Mouse (Mus musculus) midbrain, embryonic 16.5 days (tissue): Measurements from ENCODE around the gene Eif2b2. TPM values are rescaled to one million over a fixed set of nuclear protein-coding genes. Genes with fewer than 3 reads are reported as not detected.
A peak's percentile ranks its signal among the peaks of the same experiment; 100 is the strongest.

Experiments used
- ATAC-seq: fragments of 200-750 bp; cut with Nextera tagmentation; 2 replicates; pipeline ENCODE4 v1.8.0; 2017; ENCODE audit warnings: moderate TSS enrichment
- H3K27ac ChIP-seq: fragments of 300-500 bp; sonication (generic); 2 replicates; pipeline ENCODE4 v1.5.1; 2014; ENCODE audit warnings: mild to moderate bottlenecking, low read length, mixed read lengths
- H3K27me3 ChIP-seq: fragments of 300-500 bp; sonication (generic); 2 replicates; pipeline ENCODE4 v1.6.1; 2014; ENCODE audit warnings: low read depth, low read length, mixed read lengths; ENCODE audit not compliant: control insufficient read depth, insufficient read depth
- H3K36me3 ChIP-seq: fragments of 300-500 bp; sonication (generic); 2 replicates; pipeline ENCODE4 v1.6.1; 2014; ENCODE audit warnings: mild to moderate bottlenecking, low read length, moderate library complexity, mixed read lengths; ENCODE audit not compliant: control insufficient read depth, insufficient read depth
- H3K4me1 ChIP-seq: fragments of 300-500 bp; sonication (generic); 2 replicates; pipeline ENCODE4 v1.6.1; 2014; ENCODE audit warnings: mild to moderate bottlenecking, low read length, mixed read lengths; ENCODE audit not compliant: control insufficient read depth, insufficient read depth
- H3K4me2 ChIP-seq: fragments of 300-500 bp; sonication (generic); 2 replicates; pipeline ENCODE4 v1.6.1; 2014; ENCODE audit warnings: mild to moderate bottlenecking, low read length, mixed read lengths
- H3K4me3 ChIP-seq: fragments of 300-500 bp; sonication (generic); 2 replicates; pipeline ENCODE4 v1.5.1; 2014; ENCODE audit warnings: low read depth, mild to moderate bottlenecking, low read length, moderate library complexity, mixed read lengths
- H3K9ac ChIP-seq: fragments of 300-500 bp; sonication (generic); 2 replicates; pipeline ENCODE4 v1.6.1; 2014; ENCODE audit warnings: low read depth, low read length, mixed read lengths
- H3K9me3 ChIP-seq: fragments of 300-500 bp; sonication (generic); replicated peaks from 2 replicates; pipeline ENCODE4 v1.6.1; 2014; ENCODE audit warnings: mild to moderate bottlenecking, low read length, mixed read lengths; ENCODE audit not compliant: control insufficient read depth, poor library complexity, severe bottlenecking
- WGBS: fragments of 180-500 bp; shearing (Covaris S2); extraction: QIAGEN DNeasy Blood & Tissue Kit; methylation state at CpG from one replicate; pipeline ENCODE4 v1.1.7; 2014; 5-methylcytosine and 5-hydroxymethylcytosine counted together
- polyA plus RNA-seq: library from polyadenylated mRNA; unstranded; fragments of >200 nt; fragmentation: Nextera tagmentation; extraction: Ambion mirVana; gene quantifications from 2 replicates; pipeline ENCODE4 v1.2.1, GENCODE M21; 2015

Eif2b2 gene
- polyA plus RNA-seq, 1 experiment from 2014 or later = 75.2 TPM

GRCm38 (mm10) chr12:85262489-85262888, 43.2 kb downstream of the Eif2b2 start:
- Histone ChIP-seq H3K4me3 (no peak overlapping the region), H3K4me1 (no peaks in the 10 kb centered on the region), H3K27me3 (no peaks in the 10 kb centered on the region), H3K36me3 (no peaks in the 10 kb centered on the region), H3K9me3 (no peaks in the 10 kb centered on the region), H3K27ac (no peak overlapping the region), H3K4me2 (no peak overlapping the region), H3K9ac (no peak overlapping the region)
- 52% methylated on average over 10 of the region's 10 CpGs for WGBS
- ATAC-seq = no peak

- no peaks in the 10 kb centered on the region for H3K27me3 ChIP-seq
- H3K9me3 ChIP-seq = no peaks in the 10 kb centered on the region
- H3K4me2 ChIP-seq = no peak overlapping the region
- ATAC-seq = no peak
- WGBS = 84% methylated on average over 5 of the region's 5 CpGs
- no peaks in the 10 kb centered on the region for H3K36me3 ChIP-seq
- no peak overlapping the region for H3K27ac ChIP-seq
- H3K4me1 ChIP-seq = no peaks in the 10 kb centered on the region
- no peak overlapping the region for H3K9ac ChIP-seq
- H3K4me3 ChIP-seq = no peak overlapping the region
These were observed 43.9 kb downstream of the Eif2b2 start for GRCm38 (mm10) chr12:85263190-85263589.

- Histone ChIP-seq H3K4me2 (no peak overlapping the region), H3K4me3 (no peak overlapping the region), H3K9me3 (no peaks in the 10 kb centered on the region), H3K9ac (no peak overlapping the region), H3K27ac (no peak overlapping the region), H3K36me3 (no peaks in the 10 kb centered on the region), H3K4me1 (no peaks in the 10 kb centered on the region), H3K27me3 (no peaks in the 10 kb centered on the region)
- ATAC-seq = no peak
- 84% methylated on average over 8 of the region's 8 CpGs for WGBS
These were observed 45.2 kb downstream of the Eif2b2 start for GRCm38 (mm10) chr12:85264531-85264930.

GRCm38 (mm10) chr12:85264940-85265339, 45.7 kb downstream of the Eif2b2 start:
- H3K36me3 ChIP-seq = no peaks in the 10 kb centered on the region
- H3K27ac ChIP-seq = no peak overlapping the region
- H3K9me3 ChIP-seq = no peaks in the 10 kb centered on the region
- H3K9ac ChIP-seq = no peak overlapping the region
- H3K4me1 ChIP-seq = peaks cover 2% of the 10 kb centered on the region; the same call in 1 of the 2 replicates
- no peak overlapping the region for H3K4me3 ChIP-seq
- H3K4me2 ChIP-seq = no peak overlapping the region
- WGBS = 75% methylated on average over 7 of the region's 7 CpGs
- no peaks in the 10 kb centered on the region for H3K27me3 ChIP-seq
- no peak for ATAC-seq

GRCm38 (mm10) chr12:85266248-85266647, 47.0 kb downstream of the Eif2b2 start:
- no peaks in the 10 kb centered on the region for H3K27me3 ChIP-seq
- no peaks in the 10 kb centered on the region for H3K36me3 ChIP-seq
- 96% methylated on average over 3 of the region's 3 CpGs for WGBS
- H3K4me3 ChIP-seq = no peak overlapping the region
- H3K9ac ChIP-seq = no peak overlapping the region
- H3K4me2 ChIP-seq = no peak overlapping the region
- H3K9me3 ChIP-seq = no peaks in the 10 kb centered on the region
- peaks cover 4% of the 10 kb centered on the region; the same call in 1 of the 2 replicates for H3K4me1 ChIP-seq
- H3K27ac ChIP-seq = no peak overlapping the region
- ATAC-seq = no peak

GRCm38 (mm10) chr12:85269821-85270220, 50.5 kb downstream of the Eif2b2 start:
- 0 out of 2 replicates have a peak, but pooled peaks have one; percentile 33 for ATAC-seq

GRCm38 (mm10) chr12:85270319-85270718, 51.0 kb downstream of the Eif2b2 start, which contains the start of gene Mlh3:
Mlh3 (minus strand) TSS chr12:85270599.
- peak; percentile 97 for ATAC-seq
- Histone ChIP-seq H3K36me3 (no peaks in the 10 kb centered on the region), H3K4me1 (peaks cover 4% of the 10 kb centered on the region; the same call in 1 of the 2 replicates), H3K4me2 (peak within 1 kb of the TSS; percentile 64), H3K9me3 (no peaks in the 10 kb centered on the region), H3K27me3 (no peaks in the 10 kb centered on the region), H3K9ac (peak within 1 kb of the TSS; percentile 73), H3K27ac (peak within 1 kb of the TSS; percentile 84), H3K4me3 (peak within 1 kb of the TSS; percentile 48)
- WGBS = 0% methylated on average over 35 of the region's 35 CpGs

More at GRCm38 (mm10) chr12:85269821-85270220, 50.5 kb downstream of the Eif2b2 start:
- no peaks in the 10 kb centered on the region for H3K9me3 ChIP-seq
- peak overlapping the region; percentile 48 for H3K4me3 ChIP-seq
- peak overlapping the region; percentile 64 for H3K4me2 ChIP-seq
- peaks cover 4% of the 10 kb centered on the region; the same call in 1 of the 2 replicates for H3K4me1 ChIP-seq
- peak overlapping the region; percentile 84 for H3K27ac ChIP-seq
- 56% methylated on average over 3 of the region's 3 CpGs for WGBS
- peak overlapping the region; percentile 73 for H3K9ac ChIP-seq
- H3K36me3 ChIP-seq = no peaks in the 10 kb centered on the region
- H3K27me3 ChIP-seq = no peaks in the 10 kb centered on the region

GRCm38 (mm10) chr12:85271132-85271842, 52.0 kb downstream of the Eif2b2 start:
- Histone ChIP-seq H3K9ac (no peak overlapping the region), H3K27me3 (no peaks in the 10 kb centered on the region), H3K4me1 (peaks cover 4% of the 10 kb centered on the region; the same call in 1 of the 2 replicates), H3K9me3 (no peaks in the 10 kb centered on the region), H3K4me3 (peak overlapping the region; percentile 48; the same call in 1 of the 2 replicates), H3K36me3 (no peaks in the 10 kb centered on the region), H3K27ac (no peak overlapping the region), H3K4me2 (no peak overlapping the region)
- ATAC-seq = no peak
- WGBS = 72% methylated on average over 7 of the region's 7 CpGs

- Histone ChIP-seq H3K9me3 (no peaks in the 10 kb centered on the region), H3K4me2 (no peak overlapping the region), H3K4me1 (peaks cover 4% of the 10 kb centered on the region; the same call in 1 of the 2 replicates), H3K27ac (no peak overlapping the region), H3K27me3 (no peaks in the 10 kb centered on the region), H3K4me3 (no peak overlapping the region), H3K36me3 (no peaks in the 10 kb centered on the region), H3K9ac (no peak overlapping the region)
- 73% methylated on average over 4 of the region's 4 CpGs for WGBS
- ATAC-seq = no peak
These were observed 52.5 kb downstream of the Eif2b2 start for GRCm38 (mm10) chr12:85271843-85272206.
